Mouse (Mus musculus) hindbrain, embryonic 15.5 days (tissue): Measurements from ENCODE around the gene Gm9844. TPM values are rescaled to one million over a fixed set of nuclear protein-coding genes. Genes with fewer than 3 reads are reported as not detected.

ENCODE experiments used
- ATAC-seq: fragments of 200-750 bp; cut with Nextera tagmentation; 2 replicates; pipeline ENCODE4 v1.8.0; 2017; ENCODE audit warnings: low read depth, moderate number of reproducible peaks, moderate TSS enrichment; ENCODE audit not compliant: low FRiP score
- H3K27ac ChIP-seq: fragments of 300-500 bp; sonication (generic); replicated peaks from 2 replicates; pipeline ENCODE4 v1.5.1; 2015; ENCODE audit warnings: mild to moderate bottlenecking, inconsistent platforms
- H3K27me3 ChIP-seq: fragments of 300-500 bp; sonication (generic); 2 replicates; pipeline ENCODE4 v1.6.1; 2015; ENCODE audit warnings: control low read depth, inconsistent platforms
- H3K36me3 ChIP-seq: fragments of 300-500 bp; sonication (generic); 2 replicates; pipeline ENCODE4 v1.6.1; 2015; ENCODE audit warnings: control low read depth, inconsistent platforms
- H3K4me1 ChIP-seq: fragments of 300-500 bp; sonication (generic); replicated peaks from 2 replicates; pipeline ENCODE4 v1.6.1; 2015; ENCODE audit warnings: control low read depth, inconsistent platforms
- H3K4me2 ChIP-seq: fragments of 300-500 bp; sonication (generic); 2 replicates; pipeline ENCODE4 v1.6.1; 2015; ENCODE audit warnings: moderate library complexity, mild to moderate bottlenecking, inconsistent platforms
- H3K4me3 ChIP-seq: fragments of 300-500 bp; sonication (generic); 2 replicates; pipeline ENCODE4 v1.5.1; 2015; ENCODE audit warnings: mild to moderate bottlenecking, inconsistent platforms
- H3K9ac ChIP-seq: fragments of 300-500 bp; sonication (generic); 2 replicates; pipeline ENCODE4 v1.6.1; 2015; ENCODE audit warnings: inconsistent platforms
- H3K9me3 ChIP-seq: fragments of 300-500 bp; sonication (generic); 2 replicates; pipeline ENCODE4 v1.6.1; 2016; ENCODE audit warnings: control low read depth, inconsistent platforms
- WGBS: fragments of 180-500 bp; shearing (Covaris S2); methylation state at CpG from one replicate; pipeline ENCODE4 v1.1.7; 2015; 5-methylcytosine and 5-hydroxymethylcytosine counted together
- polyA plus RNA-seq: library from polyadenylated mRNA; unstranded; fragments of >200 nt; fragmentation: Nextera tagmentation; extraction: Ambion mirVana; gene quantifications from 2 replicates; pipeline ENCODE4 v1.2.1, GENCODE M21; 2015

Gene Gm9844
- polyA plus RNA-seq, 1 experiment from 2014 or later: 29.3 TPM

GRCm38 (mm10) chr7:24879620-24880019 lies 17.6 kb downstream of the Gm9844 start:
- no peaks in the 10 kb centered on the region for H3K36me3 ChIP-seq
- 21% methylated on average over 2 of the region's 2 CpGs for WGBS
- H3K27me3 ChIP-seq: no peaks in the 10 kb centered on the region
- no peaks in the 10 kb centered on the region for H3K9me3 ChIP-seq
- H3K9ac ChIP-seq: no peak overlapping the region
- H3K27ac ChIP-seq: no peak overlapping the region
- no peak for ATAC-seq
- no peak overlapping the region for H3K4me3 ChIP-seq
- no peaks in the 10 kb centered on the region for H3K4me1 ChIP-seq
- no peak overlapping the region for H3K4me2 ChIP-seq

- WGBS: 92% methylated on average over 9 of the region's 9 CpGs
- Histone ChIP-seq H3K36me3 (peaks cover 13% of the 10 kb centered on the region), H3K9ac (no peak overlapping the region), H3K9me3 (no peaks in the 10 kb centered on the region), H3K4me3 (no peak overlapping the region), H3K4me1 (peaks cover 26% of the 10 kb centered on the region), H3K27me3 (no peaks in the 10 kb centered on the region), H3K4me2 (no peak overlapping the region), H3K27ac (no peak overlapping the region)
- ATAC-seq: no peak
Measured at GRCm38 (mm10) chr7:24882416-24883199, 20.6 kb downstream of the Gm9844 start.

- H3K36me3 ChIP-seq: peaks cover 25% of the 10 kb centered on the region
- peaks cover 29% of the 10 kb centered on the region for H3K4me1 ChIP-seq
- peak within 1 kb of the TSS; percentile 75 for H3K4me3 ChIP-seq
- H3K27me3 ChIP-seq: no peaks in the 10 kb centered on the region
- peak within 1 kb of the TSS; percentile 91 for H3K9ac ChIP-seq
- peak; percentile 95 for ATAC-seq
- under 1% methylated on average over 57 of the region's 57 CpGs for WGBS
- peak within 1 kb of the TSS; percentile 86 for H3K27ac ChIP-seq
- no peaks in the 10 kb centered on the region for H3K9me3 ChIP-seq
- H3K4me2 ChIP-seq: peak within 1 kb of the TSS; percentile 70
Measured at GRCm38 (mm10) chr7:24883896-24884692, 22.1 kb downstream of the Gm9844 start, which contains the start of gene Rps19. Gene Rps19 (plus strand): TSS chr7:24884371.

GRCm38 (mm10) chr7:24884693-24885291 lies 22.8 kb downstream of the Gm9844 start:
- H3K27me3 ChIP-seq: no peaks in the 10 kb centered on the region
- no peak; the same call in 1 of the 2 replicates for ATAC-seq
- H3K4me1 ChIP-seq: peaks cover 29% of the 10 kb centered on the region
- peak overlapping the region; percentile 86 for H3K27ac ChIP-seq
- no peaks in the 10 kb centered on the region for H3K9me3 ChIP-seq
- peak overlapping the region; percentile 75 for H3K4me3 ChIP-seq
- H3K9ac ChIP-seq: peak overlapping the region; percentile 91
- H3K36me3 ChIP-seq: peaks cover 32% of the 10 kb centered on the region
- peak overlapping the region; percentile 70 for H3K4me2 ChIP-seq
- WGBS: under 1% methylated on average over 47 of the region's 47 CpGs

GRCm38 (mm10) chr7:24885468-24886307 lies 23.7 kb downstream of the Gm9844 start:
- Histone ChIP-seq H3K9me3 (no peaks in the 10 kb centered on the region), H3K36me3 (peaks cover 37% of the 10 kb centered on the region), H3K4me1 (peaks cover 29% of the 10 kb centered on the region), H3K27me3 (no peaks in the 10 kb centered on the region), H3K4me3 (peak overlapping the region; percentile 75), H3K27ac (no peak overlapping the region), H3K4me2 (peak overlapping the region; percentile 70), H3K9ac (peak overlapping the region; percentile 91)
- no peak for ATAC-seq
- 41% methylated on average over 12 of the region's 12 CpGs for WGBS

GRCm38 (mm10) chr7:24886308-24886633 lies 24.3 kb downstream of the Gm9844 start:
- peaks cover 41% of the 10 kb centered on the region for H3K36me3 ChIP-seq
- no peaks in the 10 kb centered on the region for H3K9me3 ChIP-seq
- H3K4me1 ChIP-seq: peaks cover 29% of the 10 kb centered on the region
- no peak for ATAC-seq
- WGBS: 78% methylated on average over 4 of the region's 4 CpGs
- peak overlapping the region; percentile 70 for H3K4me2 ChIP-seq
- peak overlapping the region; percentile 91 for H3K9ac ChIP-seq
- H3K4me3 ChIP-seq: peak overlapping the region; percentile 75
- no peaks in the 10 kb centered on the region for H3K27me3 ChIP-seq
- H3K27ac ChIP-seq: no peak overlapping the region

GRCm38 (mm10) chr7:24887096-24887495 lies 25.1 kb downstream of the Gm9844 start:
- Histone ChIP-seq H3K9me3 (no peaks in the 10 kb centered on the region), H3K4me2 (0 out of 2 replicates have a peak overlapping the region, but pooled peaks have one; percentile 70), H3K27ac (no peak overlapping the region), H3K4me3 (no peak overlapping the region), H3K9ac (no peak overlapping the region), H3K4me1 (peaks cover 29% of the 10 kb centered on the region), H3K27me3 (no peaks in the 10 kb centered on the region), H3K36me3 (peaks cover 41% of the 10 kb centered on the region)
- WGBS: 76% methylated on average over 4 of the region's 4 CpGs
- no peak for ATAC-seq

GRCm38 (mm10) chr7:24889431-24890220 lies 27.6 kb downstream of the Gm9844 start:
- Histone ChIP-seq H3K27me3 (no peaks in the 10 kb centered on the region), H3K4me2 (no peak overlapping the region), H3K9me3 (no peaks in the 10 kb centered on the region), H3K36me3 (peaks cover 41% of the 10 kb centered on the region), H3K9ac (no peak overlapping the region), H3K4me1 (peaks cover 29% of the 10 kb centered on the region), H3K27ac (no peak overlapping the region), H3K4me3 (no peak overlapping the region)
- ATAC-seq: no peak
- 79% methylated on average over 6 of the region's 6 CpGs for WGBS

- Histone ChIP-seq H3K36me3 (peaks cover 41% of the 10 kb centered on the region), H3K4me3 (no peak overlapping the region), H3K9ac (no peak overlapping the region), H3K27ac (no peak overlapping the region), H3K27me3 (no peaks in the 10 kb centered on the region), H3K4me1 (peaks cover 24% of the 10 kb centered on the region), H3K9me3 (no peaks in the 10 kb centered on the region), H3K4me2 (no peak overlapping the region)
- WGBS: 27% methylated on average over 10 of the region's 10 CpGs
- ATAC-seq: peak; percentile 59
Measured at GRCm38 (mm10) chr7:24890281-24891216, 28.5 kb downstream of the Gm9844 start.
